Mouse (Mus musculus): ENCODE measurements around the gene Adam33.

Gene Adam33

GRCm38 (mm10) chr2:131025230-131025629 lies 38.4 kb downstream of the Adam33 start:
- no peak for DNase-seq

- no peak for DNase-seq
These were observed 53.0 kb downstream of the Adam33 start for GRCm38 (mm10) chr2:131010566-131010965.

- DNase-seq, result no peak
These were observed 54.5 kb downstream of the Adam33 start for GRCm38 (mm10) chr2:131009123-131009522.

Data from right cerebral cortex, postnatal 25 days (tissue).